Mouse (Mus musculus): ENCODE data around the gene Tmcc2. TPM values are rescaled to one million over a fixed set of nuclear protein-coding genes. Genes with fewer than 3 reads are reported as not detected.
"Not testable (repeated sequence)": the region's sequence is repeated elsewhere in the genome, so short reads cannot be mapped to it uniquely, and the experiment has no call there.

Gene Tmcc2
- polyA plus RNA-seq, 1 experiment from 2014 or later, result 12.0 TPM

- Histone ChIP-seq H3K4me3 (ENCODE audit: low read depth, low read length) (no peak overlapping the region), H3K4me1 (replicated peaks; ENCODE audit: control insufficient read depth, insufficient read depth, low read length) (no peaks in the 10 kb centered on the region; the same call in 1 of the 2 replicates), H3K4me2 (replicated peaks; ENCODE audit: low read depth, low read length) (no peak overlapping the region), H3K9ac (ENCODE audit: low read depth, low read length) (no peak overlapping the region), H3K36me3 (ENCODE audit: control insufficient read depth, insufficient read depth, low read length) (peaks cover 24% of the 10 kb centered on the region), H3K27ac (ENCODE audit: low read depth, low read length) (no peak overlapping the region), H3K27me3 (ENCODE audit: control insufficient read depth, insufficient read depth, low read length) (no peaks in the 10 kb centered on the region), H3K9me3 (ENCODE audit: control insufficient read depth, low read length) (no peaks in the 10 kb centered on the region)
- no peak for ATAC-seq (ENCODE audit: low FRiP score)
- 85% methylated on average over 1 of the region's 1 CpGs for WGBS
- DNase-seq (ENCODE audit: low spot score), result no peak
Observed at GRCm38 (mm10) chr1:132356841-132357240, 34.2 kb downstream of the Tmcc2 start.

GRCm38 (mm10) chr1:132355841-132356242, 35.2 kb downstream of the Tmcc2 start:
- H3K27ac ChIP-seq (ENCODE audit: low read depth, low read length), result no peak overlapping the region
- DNase-seq (ENCODE audit: low spot score) (peak; percentile 94), ATAC-seq (ENCODE audit: low FRiP score) (peak; percentile 79)
- no peaks in the 10 kb centered on the region for H3K27me3 ChIP-seq (ENCODE audit: control insufficient read depth, insufficient read depth, low read length)
- no peaks in the 10 kb centered on the region; the same call in 1 of the 2 replicates for H3K4me1 ChIP-seq (replicated peaks; ENCODE audit: control insufficient read depth, insufficient read depth, low read length)
- 0% methylated on average over 3 of the region's 3 CpGs for WGBS
- H3K36me3 ChIP-seq (ENCODE audit: control insufficient read depth, insufficient read depth, low read length), result peaks cover 19% of the 10 kb centered on the region
- H3K9ac ChIP-seq (ENCODE audit: low read depth, low read length), result no peak overlapping the region
- no peak overlapping the region for H3K4me3 ChIP-seq (ENCODE audit: low read depth, low read length)
- no peak overlapping the region for H3K4me2 ChIP-seq (replicated peaks; ENCODE audit: low read depth, low read length)
- H3K9me3 ChIP-seq (ENCODE audit: control insufficient read depth, low read length), result no peaks in the 10 kb centered on the region

GRCm38 (mm10) chr1:132355162-132355601, 35.9 kb downstream of the Tmcc2 start:
- ATAC-seq (ENCODE audit: low FRiP score), result peak; percentile 23; the same call in 1 of the 2 replicates

GRCm38 (mm10) chr1:132354234-132354633, 36.8 kb downstream of the Tmcc2 start:
- no peaks in the 10 kb centered on the region for H3K9me3 ChIP-seq (ENCODE audit: control insufficient read depth, low read length)
- H3K27me3 ChIP-seq (ENCODE audit: control insufficient read depth, insufficient read depth, low read length), result no peaks in the 10 kb centered on the region
- DNase-seq (ENCODE audit: low spot score), result no peak
- H3K27ac ChIP-seq (ENCODE audit: low read depth, low read length), result no peak overlapping the region
- H3K4me3 ChIP-seq (ENCODE audit: low read depth, low read length), result no peak overlapping the region
- WGBS, result 76% methylated on average over 9 of the region's 9 CpGs
- H3K9ac ChIP-seq (ENCODE audit: low read depth, low read length), result no peak overlapping the region
- H3K36me3 ChIP-seq (ENCODE audit: control insufficient read depth, insufficient read depth, low read length), result peaks cover 7% of the 10 kb centered on the region; the same call in 1 of the 2 replicates
- H3K4me2 ChIP-seq (replicated peaks; ENCODE audit: low read depth, low read length), result no peak overlapping the region
- ATAC-seq (ENCODE audit: low FRiP score), result no peak
- H3K4me1 ChIP-seq (replicated peaks; ENCODE audit: control insufficient read depth, insufficient read depth, low read length), result no peaks in the 10 kb centered on the region; the same call in 1 of the 2 replicates

More at GRCm38 (mm10) chr1:132355162-132355601, 35.9 kb downstream of the Tmcc2 start:
- 59% methylated on average over 6 of the region's 6 CpGs for WGBS
- no peak for DNase-seq (ENCODE audit: low spot score)
- Histone ChIP-seq H3K4me2 (replicated peaks; ENCODE audit: low read depth, low read length) (no peak overlapping the region), H3K27me3 (ENCODE audit: control insufficient read depth, insufficient read depth, low read length) (no peaks in the 10 kb centered on the region), H3K4me3 (ENCODE audit: low read depth, low read length) (no peak overlapping the region), H3K9ac (ENCODE audit: low read depth, low read length) (peak overlapping the region; percentile 21), H3K4me1 (replicated peaks; ENCODE audit: control insufficient read depth, insufficient read depth, low read length) (no peaks in the 10 kb centered on the region; the same call in 1 of the 2 replicates), H3K27ac (ENCODE audit: low read depth, low read length) (no peak overlapping the region), H3K9me3 (ENCODE audit: control insufficient read depth, low read length) (no peaks in the 10 kb centered on the region), H3K36me3 (ENCODE audit: control insufficient read depth, insufficient read depth, low read length) (peaks cover 13% of the 10 kb centered on the region)

GRCm38 (mm10) chr1:132353389-132353788, 37.7 kb downstream of the Tmcc2 start:
- 0 out of 2 replicates have a peak, but pooled peaks cover 2% of the 10 kb centered on the region for H3K36me3 ChIP-seq (ENCODE audit: control insufficient read depth, insufficient read depth, low read length)
- no peak for DNase-seq (ENCODE audit: low spot score)
- no peak overlapping the region for H3K27ac ChIP-seq (ENCODE audit: low read depth, low read length)
- H3K9ac ChIP-seq (ENCODE audit: low read depth, low read length), result no peak overlapping the region
- H3K27me3 ChIP-seq (ENCODE audit: control insufficient read depth, insufficient read depth, low read length), result no peaks in the 10 kb centered on the region
- no peaks in the 10 kb centered on the region for H3K9me3 ChIP-seq (ENCODE audit: control insufficient read depth, low read length)
- H3K4me2 ChIP-seq (replicated peaks; ENCODE audit: low read depth, low read length), result no peak overlapping the region
- no peak for ATAC-seq (ENCODE audit: low FRiP score)
- H3K4me3 ChIP-seq (ENCODE audit: low read depth, low read length), result no peak overlapping the region
- no peaks in the 10 kb centered on the region; the same call in 1 of the 2 replicates for H3K4me1 ChIP-seq (replicated peaks; ENCODE audit: control insufficient read depth, insufficient read depth, low read length)
- 80% methylated on average over 5 of the region's 5 CpGs for WGBS

- Histone ChIP-seq H3K9me3 (ENCODE audit: control insufficient read depth, low read length) (no peaks in the 10 kb centered on the region), H3K9ac (ENCODE audit: low read depth, low read length) (no peak overlapping the region), H3K36me3 (ENCODE audit: control insufficient read depth, insufficient read depth, low read length) (no peaks in the 10 kb centered on the region), H3K4me2 (replicated peaks; ENCODE audit: low read depth, low read length) (no peak overlapping the region), H3K27me3 (ENCODE audit: control insufficient read depth, insufficient read depth, low read length) (no peaks in the 10 kb centered on the region), H3K4me1 (replicated peaks; ENCODE audit: control insufficient read depth, insufficient read depth, low read length) (no peaks in the 10 kb centered on the region; the same call in 1 of the 2 replicates), H3K4me3 (ENCODE audit: low read depth, low read length) (no peak overlapping the region), H3K27ac (ENCODE audit: low read depth, low read length) (no peak overlapping the region)
- WGBS, result 98% methylated on average over 4 of the region's 4 CpGs
- DNase-seq (ENCODE audit: low spot score) (no peak), ATAC-seq (ENCODE audit: low FRiP score) (no peak)
Observed at GRCm38 (mm10) chr1:132351058-132351457, 40.0 kb downstream of the Tmcc2 start.

GRCm38 (mm10) chr1:132349601-132350000, 41.5 kb downstream of the Tmcc2 start:
- not testable (repeated sequence) for H3K27me3 ChIP-seq (ENCODE audit: control insufficient read depth, insufficient read depth, low read length); H3K9me3 ChIP-seq (ENCODE audit: control insufficient read depth, low read length); DNase-seq (ENCODE audit: low spot score); H3K27ac ChIP-seq (ENCODE audit: low read depth, low read length); H3K36me3 ChIP-seq (ENCODE audit: control insufficient read depth, insufficient read depth, low read length); H3K4me1 ChIP-seq (replicated peaks; ENCODE audit: control insufficient read depth, insufficient read depth, low read length); ATAC-seq (ENCODE audit: low FRiP score); H3K4me3 ChIP-seq (ENCODE audit: low read depth, low read length); H3K9ac ChIP-seq (ENCODE audit: low read depth, low read length); H3K4me2 ChIP-seq (replicated peaks; ENCODE audit: low read depth, low read length)
- WGBS, result 97% methylated on average over 3 of the region's 3 CpGs

GRCm38 (mm10) chr1:132349049-132349448, 42.0 kb downstream of the Tmcc2 start:
- not testable (repeated sequence) for DNase-seq (ENCODE audit: low spot score)

GRCm38 (mm10) chr1:132348401-132348800, 42.7 kb downstream of the Tmcc2 start:
- no peak for ATAC-seq (ENCODE audit: low FRiP score)
- no peaks in the 10 kb centered on the region for H3K36me3 ChIP-seq (ENCODE audit: control insufficient read depth, insufficient read depth, low read length)
- H3K9ac ChIP-seq (ENCODE audit: low read depth, low read length), result no peak overlapping the region
- H3K27me3 ChIP-seq (ENCODE audit: control insufficient read depth, insufficient read depth, low read length), result no peaks in the 10 kb centered on the region
- no peaks in the 10 kb centered on the region for H3K9me3 ChIP-seq (ENCODE audit: control insufficient read depth, low read length)
- DNase-seq (ENCODE audit: low spot score), result no peak
- no peak overlapping the region for H3K4me2 ChIP-seq (replicated peaks; ENCODE audit: low read depth, low read length)
- H3K4me3 ChIP-seq (ENCODE audit: low read depth, low read length), result no peak overlapping the region
- no peaks in the 10 kb centered on the region for H3K4me1 ChIP-seq (replicated peaks; ENCODE audit: control insufficient read depth, insufficient read depth, low read length)
- WGBS, result 88% methylated on average over 5 of the region's 5 CpGs
- H3K27ac ChIP-seq (ENCODE audit: low read depth, low read length), result no peak overlapping the region

More at GRCm38 (mm10) chr1:132349049-132349448, 42.0 kb downstream of the Tmcc2 start:
- not testable (repeated sequence) for H3K4me1 ChIP-seq (replicated peaks; ENCODE audit: control insufficient read depth, insufficient read depth, low read length); H3K4me3 ChIP-seq (ENCODE audit: low read depth, low read length); H3K36me3 ChIP-seq (ENCODE audit: control insufficient read depth, insufficient read depth, low read length); H3K9ac ChIP-seq (ENCODE audit: low read depth, low read length); H3K27ac ChIP-seq (ENCODE audit: low read depth, low read length); H3K9me3 ChIP-seq (ENCODE audit: control insufficient read depth, low read length); ATAC-seq (ENCODE audit: low FRiP score); H3K4me2 ChIP-seq (replicated peaks; ENCODE audit: low read depth, low read length); H3K27me3 ChIP-seq (ENCODE audit: control insufficient read depth, insufficient read depth, low read length)
